Mouse (Mus musculus) erythroblast, embryonic 14.5 days (primary cell): ENCODE measurements around the gene Stx8.

Experiments
- GATA1 ChIP-seq: IDR thresholded peaks from 2 replicates; pipeline ENCODE4 v1.6.1; 2012; ENCODE audit warnings: low read length, inconsistent platforms, mixed read lengths
- TAL1 ChIP-seq: IDR thresholded peaks from 3 replicates; pipeline ENCODE4 v1.6.1; 2012; ENCODE audit warnings: low read length, inconsistent platforms, mixed read lengths

DNA sequence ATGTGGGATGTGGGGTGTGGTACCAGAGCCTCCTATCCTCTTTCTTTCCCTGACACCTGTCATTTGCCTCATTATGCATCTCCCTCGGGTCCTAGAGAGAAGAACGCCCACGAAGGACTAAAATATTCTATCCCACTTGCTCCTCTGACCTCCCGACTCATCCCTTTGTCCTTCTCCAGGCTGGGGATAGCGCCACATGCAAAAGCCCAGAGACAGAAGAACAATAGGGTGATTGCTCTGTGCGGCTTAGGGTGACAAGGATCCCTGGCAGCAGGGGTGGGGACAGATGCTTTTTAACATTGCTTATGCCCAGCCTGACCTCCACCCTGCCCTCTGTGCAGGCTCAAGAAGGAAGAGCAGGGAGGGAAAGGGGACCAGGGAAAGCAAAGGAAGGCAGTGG, 281.9 kb downstream of the Stx8 start:
- TF ChIP-seq GATA1 = no peak
- no peak for TF ChIP-seq TAL1
